Mouse (Mus musculus) large intestine, adult 2 months (tissue): Measurements from ENCODE around the gene Mutyh. TPM values are rescaled to one million over a fixed set of nuclear protein-coding genes. Genes with fewer than 3 reads are reported as not detected.

Experiments
- DNase-seq: peaks from one replicate; pipeline ENCODE4 v3.0.0-alpha.2; 2012; ENCODE audit warnings: low read depth, low spot score
- WGBS: fragments of 180-500 bp; shearing (Covaris S2); methylation state at CpG from one replicate; pipeline ENCODE4 v1.1.7; 2018; 5-methylcytosine and 5-hydroxymethylcytosine counted together
- polyA plus RNA-seq: library from polyadenylated mRNA; depleted of rRNA; stranded (reverse); fragments of >200 nt; gene quantifications from 2 replicates; pipeline ENCODE4 v1.2.3, GENCODE M21; 2012; rRNA removed

The Mutyh gene
- polyA plus RNA-seq: 4.7 and 5.6 TPM in 2 replicates

DNA sequence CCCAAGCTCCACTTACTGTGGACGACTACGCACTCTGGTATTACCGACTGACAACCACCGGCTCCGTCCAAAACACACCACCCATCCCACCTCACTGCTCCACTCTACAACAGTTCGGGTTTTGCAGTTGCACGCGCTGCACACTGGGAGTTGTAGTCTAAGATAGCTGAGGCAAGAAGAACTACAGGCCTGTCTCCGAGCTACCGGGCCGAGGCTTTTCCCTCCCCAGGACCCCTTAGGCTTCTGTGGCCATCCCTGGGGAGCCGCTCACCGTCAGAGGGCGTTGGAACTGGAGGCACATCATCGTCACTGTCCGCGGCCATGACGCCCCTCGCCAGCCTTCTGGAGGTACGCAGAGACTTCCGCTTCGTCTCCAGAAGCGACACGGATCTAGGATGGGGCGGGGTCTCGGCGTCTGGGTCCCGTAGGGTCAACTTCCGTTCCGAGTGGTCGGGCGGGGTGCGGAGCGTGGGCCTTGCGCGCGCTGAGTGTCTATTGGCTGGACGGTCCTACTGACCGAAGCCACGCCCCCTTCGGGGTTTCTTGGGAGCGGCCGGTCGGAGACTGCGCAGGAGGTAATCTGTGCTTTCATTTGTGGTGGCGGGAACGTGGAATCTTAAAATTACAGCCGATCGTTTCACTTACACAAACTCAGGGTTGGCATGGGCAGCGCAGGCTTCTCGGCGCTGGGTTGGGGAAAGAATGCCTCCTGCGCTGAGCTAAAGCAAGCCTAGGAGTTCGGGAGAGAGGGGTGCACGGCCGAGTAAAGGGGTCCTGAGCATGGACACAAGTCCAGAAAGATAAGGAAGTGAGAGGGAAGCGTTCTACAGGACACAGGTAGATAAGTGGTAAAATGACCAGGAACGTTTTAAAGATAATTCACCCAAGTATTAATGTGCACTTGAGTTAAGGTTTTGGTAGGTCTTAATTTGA lies at the start of gene Mutyh, which contains the start of gene Toe1:
TSS of gene Mutyh (plus strand) at position 527 of the 933 bp plus-strand sequence.
TSS of gene Toe1 (minus strand) at position 444 of the 933 bp plus-strand sequence.
- DNase-seq: peak; percentile 85
- WGBS: under 1% methylated on average over 58 of the region's 58 CpGs

GRCm38 (mm10) chr4:116761914-116762313 lies 45.6 kb upstream of the Mutyh start:
- DNase-seq: no peak
- 34% methylated on average over 2 of the region's 2 CpGs for WGBS

DNA sequence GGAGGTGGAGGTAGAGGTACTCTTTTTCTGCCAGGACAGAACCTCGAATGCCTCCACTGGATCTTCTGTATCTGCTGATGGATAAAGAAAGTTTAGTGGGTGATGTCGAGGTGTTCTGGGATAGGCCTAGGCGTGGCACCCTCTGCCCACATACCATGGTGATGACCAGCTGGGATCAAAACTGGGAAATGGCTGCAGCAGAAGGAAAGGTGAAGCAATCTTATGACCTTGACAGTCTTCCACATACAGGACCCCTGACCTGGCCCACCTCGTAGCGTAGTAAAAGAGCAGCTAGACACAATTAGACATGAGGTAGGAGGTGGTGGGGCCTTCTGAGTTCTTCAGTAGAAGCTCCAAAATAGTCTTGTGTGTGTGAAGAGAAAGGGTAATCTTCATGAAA lies 43.5 kb upstream of the Mutyh start:
- DNase-seq: no peak
- WGBS: 70% methylated on average over 5 of the region's 5 CpGs

- no peak for DNase-seq
- 38% methylated on average over 5 of the region's 5 CpGs for WGBS
Observed at GRCm38 (mm10) chr4:116768510-116768909, 39.0 kb upstream of the Mutyh start.

DNA sequence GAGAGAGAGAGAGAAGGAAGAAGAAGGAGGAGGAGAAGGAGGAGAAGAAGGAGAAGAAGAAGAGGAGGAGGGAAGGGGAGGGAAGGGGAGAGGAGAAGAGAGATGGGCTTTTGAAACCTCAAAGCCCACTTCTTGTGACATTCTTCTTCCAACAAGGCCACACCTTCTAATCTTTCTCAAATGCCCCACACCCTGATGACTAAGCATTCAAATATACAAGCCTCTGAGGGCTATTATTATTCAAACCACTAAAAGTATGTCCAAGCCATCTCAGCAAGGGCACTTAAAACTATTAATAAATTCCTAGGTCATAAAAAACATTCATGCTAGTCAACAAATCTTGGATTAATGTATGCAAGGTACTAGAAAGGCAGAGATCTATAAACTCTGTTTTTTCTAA lies 38.5 kb upstream of the Mutyh start:
- DNase-seq: no peak

DNA sequence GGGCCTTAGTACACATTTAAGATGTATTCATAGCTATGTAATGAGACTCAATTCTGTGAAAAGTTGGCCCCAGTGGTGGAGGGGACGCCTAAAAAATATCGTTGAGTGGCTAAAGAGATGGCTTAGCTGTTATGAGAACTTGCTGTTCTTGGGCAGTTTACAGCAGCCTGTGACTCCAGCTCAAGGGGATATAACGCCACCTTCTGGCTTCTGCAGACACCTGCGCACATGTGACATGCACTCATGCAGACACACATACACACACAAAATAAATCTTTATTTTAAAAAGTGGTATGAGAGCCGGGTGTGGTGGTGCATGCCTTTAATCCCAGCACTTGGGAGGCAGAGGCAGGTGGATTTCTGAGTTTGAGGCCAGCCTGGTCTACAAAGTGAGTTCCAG lies 31.1 kb upstream of the Mutyh start:
- no peak for DNase-seq
- 87% methylated on average over 5 of the region's 5 CpGs for WGBS

GRCm38 (mm10) chr4:116777079-116777478 lies 30.4 kb upstream of the Mutyh start:
- no peak for DNase-seq
- WGBS: 92% methylated on average over 3 of the region's 3 CpGs

DNA sequence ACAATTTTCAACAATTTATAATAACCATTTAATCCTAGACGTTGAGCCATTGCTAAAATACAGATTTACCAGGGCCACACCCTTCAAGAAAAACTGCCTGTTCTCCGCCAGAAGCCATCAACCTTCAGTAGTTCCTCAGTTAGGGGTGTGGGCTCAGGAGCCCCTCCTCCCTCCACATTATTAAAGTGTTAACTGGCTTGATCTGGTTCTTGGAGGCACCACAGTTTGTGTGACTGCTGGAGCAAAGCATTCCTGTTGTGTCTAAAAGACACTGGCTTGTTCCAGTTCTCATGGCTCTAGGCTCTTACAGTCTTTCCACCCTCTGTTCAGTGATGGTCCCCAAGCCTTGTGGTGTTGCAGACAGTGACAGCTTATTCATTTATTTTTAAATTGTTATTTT lies 27.0 kb upstream of the Mutyh start:
- DNase-seq: no peak
- 59% methylated on average over 2 of the region's 2 CpGs for WGBS

- WGBS: 70% methylated on average over 2 of the region's 2 CpGs
- DNase-seq: no peak
Observed at GRCm38 (mm10) chr4:116781366-116781765, 26.2 kb upstream of the Mutyh start.

DNA sequence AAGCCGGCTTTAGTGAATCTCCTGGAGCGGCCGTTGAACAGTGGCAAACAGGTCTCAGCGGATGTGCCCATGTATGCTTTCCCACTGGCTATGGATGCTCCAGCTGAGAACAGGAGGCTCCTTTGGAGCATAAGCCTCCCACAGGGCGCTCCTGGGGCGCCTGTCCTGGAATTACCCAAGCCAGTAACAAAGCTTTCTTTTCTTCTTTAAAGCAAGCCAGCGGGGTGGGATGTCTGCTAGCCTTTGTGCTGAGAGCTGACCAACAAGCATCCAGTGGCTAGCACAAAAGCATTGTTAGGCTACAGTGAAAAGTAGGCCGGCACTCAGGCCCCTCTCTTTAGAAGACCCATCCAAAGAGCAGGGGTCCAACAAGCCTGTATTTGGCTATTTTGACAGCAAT lies 25.4 kb upstream of the Mutyh start:
- DNase-seq: no peak
- 82% methylated on average over 8 of the region's 8 CpGs for WGBS

DNA sequence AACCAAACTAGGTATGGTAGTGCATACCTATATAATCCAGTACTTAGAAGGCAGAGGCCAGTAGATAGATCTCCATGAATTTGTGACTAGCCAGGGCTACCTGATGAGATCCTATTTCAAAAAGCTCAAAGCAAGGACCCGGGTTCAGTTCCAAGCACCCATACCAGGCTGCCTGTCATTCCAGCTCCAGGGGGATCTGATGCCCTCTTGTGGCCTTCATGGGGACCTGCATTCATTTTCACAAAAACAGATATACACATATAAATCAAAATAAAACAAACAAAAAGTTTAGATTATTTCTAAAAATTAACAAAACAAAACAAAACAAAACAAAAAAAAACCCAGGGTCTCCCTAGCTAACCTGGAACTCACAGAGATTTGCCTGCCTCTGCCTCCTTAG lies 20.9 kb upstream of the Mutyh start:
- 97% methylated on average over 1 of the region's 1 CpGs for WGBS
- DNase-seq: no peak

DNA sequence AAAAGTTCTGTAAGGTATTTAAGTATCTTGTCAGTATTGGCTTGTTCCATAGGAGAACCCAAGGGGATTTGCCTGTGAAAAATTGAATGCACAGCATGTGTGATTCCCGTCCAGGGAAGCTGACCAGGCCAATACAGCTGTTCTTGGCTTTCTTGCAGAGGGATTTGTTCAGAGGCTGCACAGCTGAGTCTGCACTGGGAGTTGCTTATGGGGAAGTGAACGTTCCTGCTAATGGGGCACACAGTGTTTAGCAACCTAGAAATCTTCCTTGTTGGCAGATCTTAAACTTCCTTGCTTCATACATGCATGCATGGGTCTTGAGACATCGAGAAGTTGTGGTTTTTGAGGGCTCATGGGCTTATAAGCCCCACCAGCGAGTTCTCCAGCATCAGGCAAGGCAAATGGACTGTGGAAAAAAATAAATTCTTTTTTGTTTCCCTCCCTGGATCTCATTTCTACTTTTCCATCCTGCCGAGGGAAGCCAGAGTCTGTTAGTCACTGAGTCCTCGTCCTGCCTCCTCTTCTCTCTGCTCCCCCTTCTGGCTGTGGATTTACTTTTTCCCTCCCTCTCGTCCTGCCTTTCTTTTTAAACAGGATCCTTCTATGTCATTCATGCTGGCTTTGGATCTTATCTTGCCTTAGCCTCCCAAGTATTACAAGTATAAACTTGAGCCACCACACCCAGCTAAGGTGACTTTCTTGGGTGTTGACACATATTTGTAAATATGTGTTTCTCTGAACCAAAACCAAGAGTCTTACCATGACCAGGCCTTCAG lies 19.4 kb upstream of the Mutyh start:
- DNase-seq: no peak
- WGBS: 42% methylated on average over 7 of the region's 7 CpGs

DNA sequence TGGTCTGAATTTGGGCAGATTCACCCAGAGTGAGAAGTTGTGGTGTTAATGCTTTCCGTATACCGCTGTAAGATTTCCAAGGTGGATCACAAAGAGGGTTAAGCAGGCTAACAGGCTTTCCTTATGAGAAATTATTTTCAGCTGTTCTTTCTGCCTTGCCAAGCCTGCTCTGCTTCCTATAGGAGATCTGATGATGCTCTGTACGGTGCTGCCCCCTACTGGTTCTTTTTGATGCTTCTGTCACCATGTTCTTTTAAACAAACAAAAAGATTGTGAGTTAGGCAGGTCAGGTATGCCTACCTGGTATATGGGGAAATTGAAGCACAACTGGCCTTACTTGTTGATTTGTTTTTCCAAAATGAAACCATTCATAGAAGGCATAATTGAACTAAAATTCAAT lies 18.6 kb upstream of the Mutyh start:
- DNase-seq: peak; percentile 82
- WGBS: 9% methylated on average over 3 of the region's 3 CpGs

DNA sequence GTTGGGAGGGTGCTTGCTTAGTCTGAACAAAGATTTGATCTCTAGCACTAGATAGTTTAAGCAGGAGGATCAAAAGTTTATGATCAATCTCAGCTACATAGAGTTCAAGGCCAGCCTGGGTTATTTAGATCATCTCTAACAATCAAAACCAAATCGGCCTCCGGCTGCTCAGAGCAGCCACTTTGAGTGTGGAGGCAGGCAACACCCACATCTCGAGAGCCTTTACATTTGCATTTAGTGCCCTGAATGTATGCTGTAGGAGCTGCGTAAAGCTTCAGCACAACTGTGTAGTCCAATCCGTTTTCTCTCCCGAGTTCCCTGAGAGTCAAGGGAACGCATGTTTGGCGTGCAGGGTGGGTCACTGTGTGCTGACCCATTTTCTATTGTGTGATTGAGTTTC lies 15.1 kb upstream of the Mutyh start:
- DNase-seq: no peak
- WGBS: 72% methylated on average over 8 of the region's 8 CpGs

DNA sequence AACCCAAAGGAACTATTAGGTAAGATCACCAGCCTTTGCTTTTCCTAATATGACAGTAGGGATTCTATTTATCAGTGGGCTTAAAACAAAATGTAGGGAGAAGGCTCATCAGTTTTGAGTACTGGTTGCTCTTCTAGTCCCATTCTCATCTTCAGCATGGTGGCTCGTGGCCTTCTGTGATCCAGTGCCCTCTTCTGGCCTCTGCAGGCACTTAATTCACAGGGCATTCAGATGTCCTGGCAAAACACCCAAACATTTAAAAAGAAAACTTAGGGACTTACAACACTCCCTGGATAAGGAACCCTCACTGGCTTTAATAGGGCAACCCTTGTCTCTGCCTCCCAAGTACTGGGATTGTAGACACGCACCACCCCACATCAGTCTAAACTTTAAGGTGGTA lies 13.2 kb upstream of the Mutyh start:
- 80% methylated on average over 2 of the region's 2 CpGs for WGBS
- DNase-seq: no peak

DNA sequence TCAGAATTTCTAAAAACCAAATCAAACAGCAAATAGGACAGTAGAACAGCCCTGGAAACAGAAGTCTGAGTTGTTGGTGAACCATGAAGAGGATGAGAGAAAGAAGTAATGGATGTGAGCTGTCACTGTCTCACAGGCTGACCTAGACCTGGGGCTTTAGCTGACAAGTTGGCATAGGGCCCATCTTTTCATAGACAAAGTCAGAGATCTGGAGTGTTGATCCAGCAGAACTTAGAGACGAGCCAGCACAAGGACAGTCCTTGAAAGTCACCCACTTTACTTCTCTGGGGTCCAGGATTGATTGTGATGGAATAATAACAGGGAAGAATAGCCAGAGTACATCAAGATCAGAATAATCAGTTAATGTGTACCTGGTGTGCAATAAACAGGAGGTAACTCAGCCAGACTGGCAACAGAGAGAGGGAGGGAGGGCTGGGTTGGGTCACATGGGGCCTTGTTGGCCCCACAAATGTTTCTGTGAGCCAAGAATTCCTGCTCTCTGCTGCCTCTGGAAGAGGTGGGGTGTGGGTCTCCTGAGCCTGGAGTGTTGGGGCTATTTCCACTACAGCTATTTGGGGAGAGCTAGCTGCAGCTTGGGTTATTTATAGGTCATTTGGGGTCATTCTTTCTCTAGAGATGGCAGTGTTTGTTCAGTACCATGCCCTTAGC lies 10.9 kb upstream of the Mutyh start:
- WGBS: 13% methylated on average over 1 of the region's 1 CpGs
- DNase-seq: no peak

GRCm38 (mm10) chr4:116799901-116800300 lies 7.6 kb upstream of the Mutyh start:
- 27% methylated on average over 5 of the region's 5 CpGs for WGBS
- DNase-seq: no peak

DNA sequence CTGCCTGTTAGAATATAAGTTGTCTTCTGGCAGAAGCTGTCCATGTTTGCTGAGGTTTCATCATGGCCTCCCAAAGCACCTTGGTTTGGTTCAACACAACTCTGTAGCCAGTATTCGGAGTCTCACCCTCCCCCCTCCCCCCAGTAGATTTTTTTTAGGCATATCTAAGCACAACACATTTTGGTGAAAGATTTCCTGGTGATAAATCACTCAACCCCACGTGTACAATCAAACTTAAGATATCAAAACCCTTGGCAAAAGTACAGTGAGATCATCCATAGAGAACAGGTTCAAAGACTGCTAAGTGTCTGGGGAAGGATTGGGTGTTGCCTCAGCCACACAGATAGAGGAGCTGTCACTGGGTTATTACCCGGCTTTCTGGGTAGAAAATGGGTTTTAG lies 3.5 kb downstream of the Mutyh start:
- DNase-seq: no peak
- WGBS: 35% methylated on average over 3 of the region's 3 CpGs

DNA sequence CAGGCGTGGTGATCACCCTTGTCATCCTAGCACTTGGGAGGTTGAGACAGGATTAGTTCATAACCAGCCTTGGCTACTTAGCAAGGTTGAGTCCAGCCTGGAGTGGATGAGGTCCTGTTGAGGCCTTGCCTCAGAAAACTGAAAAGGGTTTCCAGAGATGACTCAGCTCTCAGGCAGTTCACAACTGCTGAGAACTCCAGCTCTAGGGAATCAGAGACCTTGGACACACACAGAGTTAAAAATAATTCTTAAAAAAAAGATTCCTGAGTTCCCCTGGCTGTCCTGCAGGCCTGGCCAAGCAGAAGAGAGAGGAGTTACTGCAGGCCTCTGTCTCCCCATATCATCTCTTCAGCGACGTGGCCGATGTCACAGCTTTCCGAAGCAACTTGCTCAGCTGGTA lies 7.8 kb downstream of the Mutyh start:
- WGBS: 83% methylated on average over 5 of the region's 5 CpGs
- DNase-seq: no peak

- WGBS: 93% methylated on average over 6 of the region's 6 CpGs
- no peak for DNase-seq
Observed at GRCm38 (mm10) chr4:116817486-116817885, 10.0 kb downstream of the Mutyh start.
